Mouse (Mus musculus): ENCODE data around the gene Akt1s1.

- TF ChIP-seq GATA1 (IDR thresholded peaks at IDR 0.05; ENCODE audit: borderline replicate concordance, low read length) = no peak
- no peak for TF ChIP-seq FLI1 (IDR thresholded peaks at IDR 0.05; ENCODE audit: low read length)
These were observed 34.4 kb upstream of the Akt1s1 start for GRCm38 (mm10) chr7:44814423-44814822.

Data from megakaryocyte, embryonic 14.5 days (primary cell).